Mouse (Mus musculus): ENCODE measurements around the gene Cd164.

DNA sequence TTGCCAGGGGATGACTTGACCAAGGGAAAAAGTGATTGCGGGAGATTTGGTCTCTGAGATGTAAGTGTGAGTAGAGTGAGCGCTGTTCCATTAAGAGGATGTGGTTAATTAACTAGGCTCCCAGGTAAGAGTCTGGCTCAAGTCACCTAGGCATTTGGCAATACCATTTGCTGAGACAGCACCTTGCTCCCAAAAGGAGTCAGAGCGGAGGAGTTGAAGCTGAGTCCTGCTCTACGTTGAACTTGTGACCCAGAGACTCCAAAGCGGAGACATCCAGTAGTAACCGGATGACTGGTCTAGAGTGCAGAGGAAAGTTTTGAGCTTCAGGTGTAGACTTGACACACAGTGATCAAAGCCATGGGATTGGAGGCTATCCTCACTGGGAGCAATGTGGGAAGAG, 22.8 kb downstream of the Cd164 start:
- TF ChIP-seq CTCF (IDR thresholded peaks at IDR 0.05; ENCODE audit: low read depth) (no peak), EP300 (IDR thresholded peaks at IDR 0.05; ENCODE audit: low read depth) (no peak)

Measured in heart, postnatal 0 days (tissue).